Mouse (Mus musculus): ENCODE results near the gene Mlx.

GRCm38 (mm10) chr11:101062165-101062884 lies 24.8 kb upstream of the Mlx start:
- TF ChIP-seq CTCF (conservative IDR thresholded peaks at IDR 0.05; ENCODE audit: low read length): no peak
- TF ChIP-seq NANOG (IDR thresholded peaks at IDR 0.05; ENCODE audit: borderline replicate concordance, low read length): no peak

All from E14TG2a.4 (cell line).